Mouse (Mus musculus): ENCODE data around the gene Ifna12. TPM values are rescaled to one million over a fixed set of nuclear protein-coding genes. Genes with fewer than 3 reads are reported as not detected.
"Not testable (repeated sequence)": the region's sequence is repeated elsewhere in the genome, so short reads cannot be mapped to it uniquely, and the experiment has no call there.

Ifna12 gene
- polyA plus RNA-seq, 1 experiment from 2014 or later, result not detected

GRCm38 (mm10) chr4:88558145-88558544 lies 45.0 kb downstream of the Ifna12 start, which contains the start of gene Ifna15:
Gene Ifna15 (minus strand): TSS chr4:88558245.
- not testable (repeated sequence) for H3K36me3 ChIP-seq (ENCODE audit: control insufficient read depth, insufficient read depth, low read length); H3K4me1 ChIP-seq (ENCODE audit: control insufficient read depth, insufficient read depth, low read length); H3K9ac ChIP-seq (ENCODE audit: low read depth, low read length); ATAC-seq (ENCODE audit: low FRiP score, low TSS enrichment); H3K27me3 ChIP-seq (ENCODE audit: control insufficient read depth, insufficient read depth, low read length); H3K27ac ChIP-seq (ENCODE audit: low read depth, low read length); H3K9me3 ChIP-seq (ENCODE audit: control insufficient read depth, low read length); H3K4me3 ChIP-seq (ENCODE audit: low read length); H3K4me2 ChIP-seq (replicated peaks; ENCODE audit: low read depth, low read length)

Other genes with a start within 250 kb of the Ifna12 start
- gene Hacd4, start 164.4 kb downstream of the Ifna12 start, polyA plus RNA-seq (2014; fragmentation: Nextera tagmentation; extraction: Ambion mirVana), result 20.8 and 20.9 TPM in 2 replicates
- not detected in 2 replicates for gene Ifnb1, start 80.6 kb downstream of the Ifna12 start, polyA plus RNA-seq (2014; fragmentation: Nextera tagmentation; extraction: Ambion mirVana)
- gene Ifna15, start 45.1 kb downstream of the Ifna12 start, polyA plus RNA-seq (2014; fragmentation: Nextera tagmentation; extraction: Ambion mirVana), result not detected in 2 replicates
- not detected in 2 replicates for gene Ifna14, start 31.6 kb downstream of the Ifna12 start, polyA plus RNA-seq (2014; fragmentation: Nextera tagmentation; extraction: Ambion mirVana)
- gene Ifna9, start 11.0 kb downstream of the Ifna12 start, polyA plus RNA-seq (2014; fragmentation: Nextera tagmentation; extraction: Ambion mirVana), result not detected in 2 replicates
- not detected in 2 replicates for gene C87499, start 31.0 kb upstream of the Ifna12 start, polyA plus RNA-seq (2014; fragmentation: Nextera tagmentation; extraction: Ambion mirVana)
- not detected in 2 replicates for gene Ifna13, start 41.1 kb upstream of the Ifna12 start, polyA plus RNA-seq (2014; fragmentation: Nextera tagmentation; extraction: Ambion mirVana)
- not detected in 2 replicates for gene Ifna16, start 73.5 kb upstream of the Ifna12 start, polyA plus RNA-seq (2014; fragmentation: Nextera tagmentation; extraction: Ambion mirVana)
- not detected in 2 replicates for gene Ifna2, start 80.5 kb upstream of the Ifna12 start, polyA plus RNA-seq (2014; fragmentation: Nextera tagmentation; extraction: Ambion mirVana)
- gene Ifnab, start 88.0 kb upstream of the Ifna12 start, polyA plus RNA-seq (2014; fragmentation: Nextera tagmentation; extraction: Ambion mirVana), result not detected in 2 replicates
- 0.31 and 0.81 TPM in 2 replicates for gene Gm26566, start 118.4 kb upstream of the Ifna12 start, polyA plus RNA-seq (2014; fragmentation: Nextera tagmentation; extraction: Ambion mirVana)
- gene Klhl9, start 119.1 kb upstream of the Ifna12 start, polyA plus RNA-seq (2014; fragmentation: Nextera tagmentation; extraction: Ambion mirVana), result 86.2 and 120 TPM in 2 replicates
- not detected in 2 replicates for gene Gm13271, start 151.5 kb upstream of the Ifna12 start, polyA plus RNA-seq (2014; fragmentation: Nextera tagmentation; extraction: Ambion mirVana)
- gene Gm13283, start 156.7 kb upstream of the Ifna12 start, polyA plus RNA-seq (2014; fragmentation: Nextera tagmentation; extraction: Ambion mirVana), result 0.30 and 0.47 TPM in 2 replicates
- gene Gm13290, start 170.5 kb upstream of the Ifna12 start, polyA plus RNA-seq (2014; fragmentation: Nextera tagmentation; extraction: Ambion mirVana), result 0.51 and 0.92 TPM in 2 replicates
- not detected in 2 replicates for gene Gm13289, start 173.5 kb upstream of the Ifna12 start, polyA plus RNA-seq (2014; fragmentation: Nextera tagmentation; extraction: Ambion mirVana)
- not detected in 2 replicates for gene Gm13272, start 176.5 kb upstream of the Ifna12 start, polyA plus RNA-seq (2014; fragmentation: Nextera tagmentation; extraction: Ambion mirVana)
- 0.19 TPM in 1 of 2 replicates, not detected in the other for gene Ifnz, start 178.8 kb upstream of the Ifna12 start, polyA plus RNA-seq (2014; fragmentation: Nextera tagmentation; extraction: Ambion mirVana)
- gene Gm13276, start 182.3 kb upstream of the Ifna12 start, polyA plus RNA-seq (2014; fragmentation: Nextera tagmentation; extraction: Ambion mirVana), result not detected in 2 replicates
- gene Gm13277, start 185.3 kb upstream of the Ifna12 start, polyA plus RNA-seq (2014; fragmentation: Nextera tagmentation; extraction: Ambion mirVana), result not detected in 2 replicates
- not detected in 2 replicates for gene Gm13278, start 188.2 kb upstream of the Ifna12 start, polyA plus RNA-seq (2014; fragmentation: Nextera tagmentation; extraction: Ambion mirVana)
- not detected in 2 replicates for gene Gm13275, start 191.1 kb upstream of the Ifna12 start, polyA plus RNA-seq (2014; fragmentation: Nextera tagmentation; extraction: Ambion mirVana)
- gene Gm13279, start 194.0 kb upstream of the Ifna12 start, polyA plus RNA-seq (2014; fragmentation: Nextera tagmentation; extraction: Ambion mirVana), result not detected in 2 replicates
- gene Gm13285, start 196.3 kb upstream of the Ifna12 start, polyA plus RNA-seq (2014; fragmentation: Nextera tagmentation; extraction: Ambion mirVana), result 0.19 and 0.69 TPM in 2 replicates
- gene Gm13287, start 199.9 kb upstream of the Ifna12 start, polyA plus RNA-seq (2014; fragmentation: Nextera tagmentation; extraction: Ambion mirVana), result not detected in 2 replicates
- not detected in 2 replicates for gene Gm13288, start 202.2 kb upstream of the Ifna12 start, polyA plus RNA-seq (2014; fragmentation: Nextera tagmentation; extraction: Ambion mirVana)
- gene Ifna7, start 212.9 kb upstream of the Ifna12 start, polyA plus RNA-seq (2014; fragmentation: Nextera tagmentation; extraction: Ambion mirVana), result not detected in 2 replicates
- gene Ifna11, start 216.6 kb upstream of the Ifna12 start, polyA plus RNA-seq (2014; fragmentation: Nextera tagmentation; extraction: Ambion mirVana), result not detected in 2 replicates
- not detected in 2 replicates for gene Ifna6, start 224.0 kb upstream of the Ifna12 start, polyA plus RNA-seq (2014; fragmentation: Nextera tagmentation; extraction: Ambion mirVana)
- gene Ifna5, start 232.1 kb upstream of the Ifna12 start, polyA plus RNA-seq (2014; fragmentation: Nextera tagmentation; extraction: Ambion mirVana), result not detected in 2 replicates
- gene Ifna4, start 238.5 kb upstream of the Ifna12 start, polyA plus RNA-seq (2014; fragmentation: Nextera tagmentation; extraction: Ambion mirVana), result not detected in 2 replicates
- gene Ifna1, start 246.7 kb upstream of the Ifna12 start, polyA plus RNA-seq (2014; fragmentation: Nextera tagmentation; extraction: Ambion mirVana), result not detected in 2 replicates

Data from kidney, embryonic 14.5 days (tissue).